Mouse (Mus musculus): ENCODE measurements around the gene Tk2. TPM values are rescaled to one million over a fixed set of nuclear protein-coding genes. Genes with fewer than 3 reads are reported as not detected.

Gene Tk2
- polyA plus RNA-seq, 1 experiment from 2014 or later, result 50.8 TPM

DNA sequence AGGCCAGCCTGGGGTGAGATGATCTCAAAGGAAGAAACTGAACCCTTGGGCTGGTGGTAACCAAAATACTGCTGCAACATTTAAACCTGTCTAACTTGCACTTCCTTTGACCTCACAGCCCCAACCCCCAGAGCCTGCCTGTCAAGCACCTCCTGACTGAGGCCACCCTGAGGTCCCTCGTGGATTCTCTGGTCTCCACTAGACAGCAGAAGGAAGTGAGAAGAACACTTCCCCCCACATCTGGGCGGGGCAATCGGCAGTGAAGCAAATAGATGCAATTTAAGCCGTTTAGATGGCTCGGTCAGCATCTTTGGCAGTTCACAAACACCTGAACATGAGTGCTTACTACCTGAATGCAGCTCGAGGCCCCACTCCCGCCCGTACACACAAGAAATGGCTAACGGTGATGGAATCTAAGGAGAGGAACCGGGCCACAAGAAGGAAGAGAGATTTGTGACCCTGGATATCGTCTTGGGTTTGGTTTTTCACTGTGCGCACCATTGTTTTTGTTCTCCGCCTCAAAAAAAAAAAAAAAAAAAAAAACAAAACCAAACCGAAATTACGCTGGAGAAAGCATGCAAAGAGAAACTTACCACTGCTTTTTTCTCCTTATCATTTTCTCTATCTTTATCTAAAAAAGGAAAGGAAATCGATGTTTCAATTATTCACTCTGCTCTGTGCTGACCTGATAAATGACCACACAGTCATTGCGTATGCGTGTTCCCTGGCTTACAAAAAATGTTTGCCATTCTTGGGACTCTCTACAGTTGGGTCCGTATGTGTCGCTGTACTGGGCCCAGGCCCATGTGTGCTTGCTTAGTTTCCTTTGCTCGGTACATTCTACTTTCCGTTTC is 1.1 kb downstream of the Tk2 start:
- Histone ChIP-seq H3K4me2 (replicated peaks) (peak overlapping the region; percentile 84), H3K9me3 (no peaks in the 10 kb centered on the region), H3K4me1 (peaks cover 29% of the 10 kb centered on the region), H3K36me3 (peaks cover 14% of the 10 kb centered on the region), H3K27me3 (no peaks in the 10 kb centered on the region), H3K4me3 (peak overlapping the region; percentile 95), H3K9ac (replicated peaks) (peak overlapping the region; percentile 95), H3K27ac (replicated peaks) (no peak overlapping the region)
- no peak for ATAC-seq (replicated peaks)
- WGBS, result 76% methylated on average over 22 of the region's 22 CpGs

DNA sequence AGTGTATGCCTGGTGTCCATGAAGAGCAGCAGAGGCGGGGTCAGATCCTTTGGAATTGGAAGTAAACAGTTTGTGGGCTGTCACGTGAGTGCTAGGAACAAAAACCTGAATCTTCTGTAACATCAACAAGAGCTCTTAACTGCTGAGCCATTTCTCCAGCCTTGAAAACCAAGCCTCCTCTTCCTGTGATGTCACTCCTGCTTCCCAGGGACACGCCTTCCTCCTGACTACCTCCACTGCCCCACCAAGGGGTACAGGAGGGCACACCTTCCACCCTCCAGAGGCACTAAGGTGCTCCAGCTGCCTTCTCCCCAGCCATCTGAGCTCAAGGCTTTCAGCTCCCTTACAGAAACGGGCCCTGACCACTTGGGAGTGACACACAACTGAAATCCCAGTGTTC is 1.7 kb downstream of the Tk2 start:
- H3K4me3 ChIP-seq, result no peak overlapping the region
- peaks cover 24% of the 10 kb centered on the region for H3K4me1 ChIP-seq
- no peak overlapping the region for H3K9ac ChIP-seq (replicated peaks)
- no peak overlapping the region for H3K27ac ChIP-seq (replicated peaks)
- H3K36me3 ChIP-seq, result peaks cover 21% of the 10 kb centered on the region
- H3K27me3 ChIP-seq, result no peaks in the 10 kb centered on the region
- ATAC-seq (replicated peaks), result no peak
- H3K4me2 ChIP-seq (replicated peaks), result no peak overlapping the region
- WGBS, result 88% methylated on average over 4 of the region's 4 CpGs
- H3K9me3 ChIP-seq, result no peaks in the 10 kb centered on the region

DNA sequence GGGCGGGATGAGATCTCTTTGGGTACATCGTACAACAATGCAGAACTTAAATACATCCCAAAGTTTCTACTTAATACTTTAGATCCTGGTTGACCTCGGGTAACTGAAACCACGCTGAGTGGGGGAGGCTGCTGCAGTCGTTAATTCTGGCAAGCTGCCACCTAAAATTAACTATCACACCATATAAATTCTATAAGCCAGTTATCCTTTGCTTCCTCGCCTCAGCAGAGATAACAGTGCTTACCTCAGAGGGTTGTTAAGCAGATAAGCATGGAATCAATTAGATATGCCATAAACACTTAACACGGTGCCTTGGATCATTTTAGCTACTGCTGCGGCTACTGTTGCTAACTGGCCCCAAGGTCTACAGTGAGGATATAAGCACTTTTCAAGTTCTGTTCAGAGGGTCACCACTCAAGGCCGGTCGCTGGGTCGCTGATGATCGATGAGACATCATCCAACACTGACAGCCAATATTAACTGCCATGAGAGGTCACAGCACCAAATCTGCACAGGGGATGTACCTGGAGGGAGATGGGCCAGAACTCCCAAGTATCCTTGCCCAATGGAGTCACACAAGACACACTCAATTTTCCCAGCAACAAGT is 6.2 kb downstream of the Tk2 start:
- no peak for ATAC-seq (replicated peaks)
- Histone ChIP-seq H3K27me3 (no peaks in the 10 kb centered on the region), H3K9ac (replicated peaks) (no peak overlapping the region), H3K36me3 (peaks cover 60% of the 10 kb centered on the region), H3K4me1 (peaks cover 4% of the 10 kb centered on the region), H3K4me3 (no peak overlapping the region), H3K4me2 (replicated peaks) (no peak overlapping the region), H3K27ac (replicated peaks) (no peak overlapping the region), H3K9me3 (no peaks in the 10 kb centered on the region)
- 89% methylated on average over 12 of the region's 12 CpGs for WGBS

DNA sequence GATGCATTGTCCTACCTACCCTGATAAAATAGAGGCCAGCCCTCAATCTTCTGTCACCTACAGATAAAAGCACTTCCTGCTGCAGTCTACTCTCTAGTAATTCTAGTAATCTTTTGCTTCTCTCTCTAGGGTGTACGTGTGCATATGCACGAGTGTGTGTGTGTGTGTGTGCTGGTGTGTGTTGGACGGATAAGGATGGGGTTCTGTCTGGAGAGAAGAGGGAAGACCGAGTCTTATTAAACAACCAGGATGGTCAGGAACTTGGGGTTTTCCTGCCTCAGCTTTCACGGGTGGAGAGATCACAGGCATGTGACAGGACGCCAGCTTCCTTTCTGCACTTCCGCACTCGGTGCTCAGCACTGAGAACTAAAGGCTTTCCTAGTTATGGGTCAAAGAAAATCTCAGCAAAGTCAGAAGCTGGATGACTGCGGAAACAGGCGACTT is 8.9 kb downstream of the Tk2 start:
- peaks cover 76% of the 10 kb centered on the region for H3K36me3 ChIP-seq

DNA sequence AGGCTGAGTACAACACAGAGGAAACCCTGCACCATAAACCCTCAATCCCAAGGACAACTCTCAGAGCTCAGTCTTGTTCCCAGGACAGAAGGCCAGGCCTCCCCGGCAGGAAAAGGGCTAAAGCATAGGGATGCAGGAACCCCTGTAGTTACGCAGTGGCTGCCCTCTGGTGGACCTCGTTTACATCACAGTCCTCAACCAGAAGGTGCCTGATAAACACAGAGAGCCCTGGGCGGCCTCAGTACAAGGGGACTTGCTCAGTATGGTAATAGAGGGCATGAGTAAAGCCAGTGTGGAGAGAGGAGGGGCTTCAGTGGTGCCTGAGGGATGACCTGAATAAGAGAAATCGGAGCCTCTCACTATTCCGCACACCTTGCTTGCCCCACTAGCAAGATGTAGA is 13.8 kb downstream of the Tk2 start:
- Histone ChIP-seq H3K4me3 (no peak overlapping the region), H3K36me3 (peaks cover 85% of the 10 kb centered on the region), H3K4me2 (replicated peaks) (no peak overlapping the region), H3K4me1 (no peaks in the 10 kb centered on the region), H3K9ac (replicated peaks) (no peak overlapping the region), H3K27me3 (no peaks in the 10 kb centered on the region), H3K9me3 (no peaks in the 10 kb centered on the region), H3K27ac (replicated peaks) (no peak overlapping the region)
- 45% methylated on average over 6 of the region's 6 CpGs for WGBS
- ATAC-seq (replicated peaks), result no peak; the same call in 1 of the 2 replicates

More for the DNA sequence above, 8.9 kb downstream of the Tk2 start:
- no peak for ATAC-seq (replicated peaks)
- Histone ChIP-seq H3K27me3 (no peaks in the 10 kb centered on the region), H3K27ac (replicated peaks) (no peak overlapping the region), H3K4me3 (no peak overlapping the region), H3K9ac (replicated peaks) (no peak overlapping the region), H3K4me2 (replicated peaks) (no peak overlapping the region), H3K4me1 (no peaks in the 10 kb centered on the region), H3K9me3 (no peaks in the 10 kb centered on the region)
- WGBS, result 90% methylated on average over 10 of the region's 10 CpGs

DNA sequence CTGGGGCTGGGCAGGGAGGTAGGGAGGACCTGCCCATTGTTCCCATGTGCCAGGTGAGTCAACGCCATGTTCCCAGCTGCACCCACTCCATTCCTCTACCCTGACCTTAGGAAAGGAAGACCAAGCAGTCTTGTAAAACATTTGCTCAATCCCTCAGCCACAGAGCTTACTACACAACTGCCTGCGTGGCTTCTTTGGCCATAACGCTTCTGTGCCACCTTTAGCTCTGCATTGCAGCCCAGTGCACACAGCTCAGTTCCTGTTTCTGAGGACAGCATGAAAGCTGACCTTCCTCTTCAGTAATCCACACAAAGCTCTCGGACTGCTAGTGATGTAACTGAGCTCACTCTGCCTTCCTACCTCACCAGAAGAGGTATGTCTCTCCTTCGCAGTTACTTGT is 15.4 kb downstream of the Tk2 start:
- Histone ChIP-seq H3K4me2 (replicated peaks) (no peak overlapping the region), H3K4me3 (no peak overlapping the region), H3K4me1 (no peaks in the 10 kb centered on the region), H3K27ac (replicated peaks) (no peak overlapping the region), H3K27me3 (no peaks in the 10 kb centered on the region), H3K9ac (replicated peaks) (no peak overlapping the region), H3K36me3 (peaks cover 84% of the 10 kb centered on the region), H3K9me3 (no peaks in the 10 kb centered on the region)
- 97% methylated on average over 5 of the region's 5 CpGs for WGBS
- no peak for ATAC-seq (replicated peaks)

DNA sequence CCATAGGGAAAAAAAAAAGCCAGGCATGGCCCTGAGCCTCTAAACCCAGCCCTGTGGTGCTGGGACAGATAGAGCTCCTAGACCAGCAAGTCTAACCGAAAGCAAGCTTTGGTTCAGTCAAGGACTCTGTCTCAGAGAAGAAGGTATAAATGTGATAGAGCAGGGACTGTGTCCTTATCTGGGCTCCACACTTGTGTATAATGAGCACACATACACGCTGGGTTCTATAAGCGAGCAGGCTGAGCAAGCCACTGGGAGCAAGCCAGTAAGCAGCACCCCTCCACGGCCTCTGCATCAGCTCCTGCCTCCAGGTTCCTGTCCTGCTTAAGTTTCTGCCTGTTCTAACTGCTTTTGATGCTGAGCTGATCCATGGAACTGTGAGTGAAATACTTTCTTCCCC is 16.3 kb downstream of the Tk2 start:
- no peaks in the 10 kb centered on the region for H3K27me3 ChIP-seq
- H3K27ac ChIP-seq (replicated peaks), result no peak overlapping the region
- 95% methylated on average over 4 of the region's 4 CpGs for WGBS

DNA sequence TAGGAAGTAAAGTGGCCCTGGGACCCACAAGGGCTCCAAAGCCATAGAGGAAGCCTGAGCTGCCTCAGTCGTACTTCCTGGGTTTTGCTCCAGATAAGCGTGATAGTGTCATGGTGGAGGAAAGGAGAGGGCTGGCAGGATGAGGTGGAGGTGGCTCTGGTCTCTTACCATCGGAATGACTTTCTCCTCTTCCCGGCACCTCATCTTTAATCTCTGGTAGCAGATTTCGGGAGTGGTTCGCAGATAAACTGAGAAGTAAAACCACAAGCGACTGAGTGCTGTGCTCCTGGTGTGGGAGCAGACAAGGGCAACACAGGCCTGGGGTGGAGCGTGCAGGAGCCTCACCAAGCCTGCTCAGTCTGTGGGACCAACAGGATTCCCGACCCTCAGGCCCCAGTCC is 18.0 kb downstream of the Tk2 start:
- no peak overlapping the region for H3K27ac ChIP-seq (replicated peaks)
- no peak for ATAC-seq (replicated peaks)
- WGBS, result 98% methylated on average over 9 of the region's 9 CpGs

More for the DNA sequence above, 16.3 kb downstream of the Tk2 start:
- Histone ChIP-seq H3K36me3 (peaks cover 88% of the 10 kb centered on the region), H3K4me1 (no peaks in the 10 kb centered on the region), H3K4me3 (no peak overlapping the region), H3K4me2 (replicated peaks) (no peak overlapping the region), H3K9me3 (no peaks in the 10 kb centered on the region), H3K9ac (replicated peaks) (no peak overlapping the region)
- ATAC-seq (replicated peaks), result no peak

DNA sequence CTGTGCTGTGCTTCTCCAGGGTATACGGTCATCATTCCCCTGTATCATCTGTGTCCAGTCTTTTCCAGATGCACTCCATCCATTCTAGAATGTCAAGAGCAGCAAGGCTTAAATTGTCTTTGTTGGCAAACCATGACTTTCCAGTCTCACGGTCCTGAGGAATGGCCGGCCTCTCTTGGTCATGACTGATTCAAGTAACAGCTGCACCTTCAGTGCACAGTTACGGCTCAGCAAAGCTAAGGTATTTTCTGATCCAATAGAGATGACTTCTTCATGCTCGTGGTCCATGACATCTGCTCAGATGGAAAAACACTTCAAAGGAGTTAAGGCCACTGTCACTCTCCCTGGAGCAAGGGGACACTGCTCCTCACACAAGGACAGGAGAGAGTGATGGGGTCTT is 21.3 kb downstream of the Tk2 start:
- Histone ChIP-seq H3K36me3 (peaks cover 80% of the 10 kb centered on the region), H3K9ac (replicated peaks) (no peak overlapping the region), H3K4me1 (no peaks in the 10 kb centered on the region), H3K27ac (replicated peaks) (no peak overlapping the region), H3K4me2 (replicated peaks) (no peak overlapping the region), H3K4me3 (no peak overlapping the region), H3K27me3 (no peaks in the 10 kb centered on the region), H3K9me3 (no peaks in the 10 kb centered on the region)
- ATAC-seq (replicated peaks), result no peak
- whole genome bisulfite sequencing, result 92% methylated on average over 5 of the region's 5 CpGs

More for the DNA sequence above, 18.0 kb downstream of the Tk2 start:
- no peaks in the 10 kb centered on the region for H3K27me3 ChIP-seq
- no peak overlapping the region for H3K9ac ChIP-seq (replicated peaks)
- H3K36me3 ChIP-seq, result peaks cover 91% of the 10 kb centered on the region
- H3K4me2 ChIP-seq (replicated peaks), result no peak overlapping the region
- H3K9me3 ChIP-seq, result no peaks in the 10 kb centered on the region
- no peaks in the 10 kb centered on the region for H3K4me1 ChIP-seq
- H3K4me3 ChIP-seq, result no peak overlapping the region

DNA sequence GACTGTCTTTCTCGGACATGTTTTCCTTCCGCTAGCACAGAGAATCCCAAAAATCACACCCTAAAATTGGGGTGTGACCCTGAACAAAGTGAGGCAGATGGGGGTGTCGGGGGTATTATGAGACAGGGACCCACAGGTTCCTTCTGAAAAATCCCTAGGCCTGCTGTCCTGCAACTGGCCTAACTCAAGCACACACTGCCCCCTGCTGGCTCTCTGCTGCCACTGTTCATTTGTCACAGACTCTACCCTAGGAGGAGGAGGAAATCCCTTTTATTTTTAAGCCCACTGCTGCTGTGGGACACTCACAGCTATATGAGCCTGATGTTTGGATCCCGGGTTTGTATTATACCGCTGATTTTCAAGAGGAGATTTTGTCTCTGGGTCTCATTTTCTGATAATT is 28.6 kb downstream of the Tk2 start:
- Histone ChIP-seq H3K4me3 (no peak overlapping the region), H3K27ac (replicated peaks) (no peak overlapping the region), H3K4me2 (replicated peaks) (no peak overlapping the region), H3K9me3 (no peaks in the 10 kb centered on the region), H3K27me3 (no peaks in the 10 kb centered on the region), H3K4me1 (no peaks in the 10 kb centered on the region), H3K36me3 (peaks cover 12% of the 10 kb centered on the region), H3K9ac (replicated peaks) (no peak overlapping the region)
- WGBS, result 41% methylated on average over 5 of the region's 5 CpGs
- ATAC-seq (replicated peaks), result peak; percentile 75

DNA sequence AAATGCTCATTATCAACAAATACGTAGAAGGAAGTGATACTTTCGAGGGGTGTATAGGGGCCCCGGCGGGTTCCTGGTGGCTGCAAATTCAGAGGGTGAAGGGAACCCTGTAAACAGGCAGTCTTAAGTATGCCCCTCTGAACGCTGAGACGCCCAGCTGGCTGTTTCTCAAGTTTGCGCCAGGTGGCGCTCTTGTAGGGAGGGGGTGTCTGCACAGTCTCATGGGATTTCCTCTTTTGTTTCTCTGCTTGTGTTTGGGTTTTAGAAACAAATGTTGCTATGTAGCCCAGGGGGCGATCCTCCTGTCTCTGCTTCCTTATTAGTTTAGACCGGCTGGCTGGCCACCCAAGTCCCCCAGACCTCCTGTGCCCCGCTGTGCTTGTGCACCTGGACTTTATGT is 29.3 kb downstream of the Tk2 start:
- Histone ChIP-seq H3K4me3 (no peak overlapping the region), H3K9ac (replicated peaks) (no peak overlapping the region), H3K4me2 (replicated peaks) (no peak overlapping the region), H3K27me3 (no peaks in the 10 kb centered on the region), H3K4me1 (no peaks in the 10 kb centered on the region), H3K36me3 (peaks cover 4% of the 10 kb centered on the region; the same call in 1 of the 2 replicates), H3K9me3 (no peaks in the 10 kb centered on the region), H3K27ac (replicated peaks) (no peak overlapping the region)
- ATAC-seq (replicated peaks), result no peak
- WGBS, result 22% methylated on average over 11 of the region's 11 CpGs

DNA sequence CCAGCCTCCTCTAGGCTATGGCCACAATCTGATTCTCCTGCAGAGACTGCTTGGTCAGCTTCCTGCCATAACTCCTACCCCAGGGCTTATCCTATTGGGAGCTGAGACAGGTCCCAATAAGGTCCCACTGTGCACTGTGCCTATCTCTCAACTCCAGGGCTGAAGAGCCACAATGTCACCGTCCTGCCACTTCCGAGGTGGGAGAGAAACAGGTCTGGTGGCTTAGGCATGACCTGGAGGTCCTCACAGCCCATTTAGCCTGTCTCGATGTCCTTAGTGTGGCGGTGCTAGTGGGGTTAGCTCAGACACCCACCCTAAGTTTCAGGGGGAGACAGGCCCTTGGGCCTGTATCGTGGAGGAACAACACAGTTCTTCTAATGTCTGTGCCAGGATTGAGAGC is 30.8 kb downstream of the Tk2 start:
- Histone ChIP-seq H3K36me3 (no peaks in the 10 kb centered on the region), H3K4me3 (no peak overlapping the region), H3K27ac (replicated peaks) (no peak overlapping the region), H3K9me3 (no peaks in the 10 kb centered on the region), H3K9ac (replicated peaks) (no peak overlapping the region), H3K4me2 (replicated peaks) (no peak overlapping the region), H3K4me1 (no peaks in the 10 kb centered on the region), H3K27me3 (no peaks in the 10 kb centered on the region)
- no peak for ATAC-seq (replicated peaks)
- 93% methylated on average over 5 of the region's 5 CpGs for WGBS

All from forebrain, embryonic 15.5 days (tissue).